Mouse (Mus musculus) olfactory bulb, adult 2 months (tissue): Measurements from ENCODE around the gene Gm11111. TPM values are rescaled to one million over a fixed set of nuclear protein-coding genes. Genes with fewer than 3 reads are reported as not detected.

Source experiments
- H3K27ac ChIP-seq: fragments of 200-500 bp; 2 replicates; pipeline ENCODE4 v1.5.1; 2012; ENCODE audit warnings: low read depth, low read length; ENCODE audit not compliant: insufficient read depth
- H3K4me1 ChIP-seq: fragments of 200-500 bp; 2 replicates; pipeline ENCODE4 v1.6.1; 2012; ENCODE audit warnings: low read length; ENCODE audit not compliant: control insufficient read depth, insufficient read depth
- H3K4me3 ChIP-seq: fragments of 200-500 bp; 2 replicates; pipeline ENCODE4 v1.5.1; 2012; ENCODE audit warnings: mild to moderate bottlenecking, low read depth, low read length, moderate library complexity; ENCODE audit not compliant: insufficient read depth
- CTCF ChIP-seq: fragments of 200-500 bp; IDR thresholded peaks from 2 replicates; pipeline ENCODE4 v1.5.1; 2012; ENCODE audit warnings: low read depth, mild to moderate bottlenecking, low read length, moderate library complexity; ENCODE audit not compliant: insufficient read depth
- POLR2A ChIP-seq: fragments of 200-500 bp; IDR thresholded peaks from 2 replicates; pipeline ENCODE4 v1.6.1; 2012; ENCODE audit warnings: mild to moderate bottlenecking, low read depth, low read length, moderate library complexity; ENCODE audit not compliant: insufficient read depth
- WGBS: fragments of 180-500 bp; shearing (Covaris S2); methylation state at CpG from one replicate; pipeline ENCODE4 v1.1.7; 2018; 5-methylcytosine and 5-hydroxymethylcytosine counted together
- polyA plus RNA-seq: library from polyadenylated mRNA; stranded (reverse); fragments of >200 nt; gene quantifications from 2 replicates; pipeline ENCODE4 v1.2.4, GENCODE M21; 2012; ENCODE audit warnings: low replicate concordance; ENCODE audit not compliant: missing spikeins, insufficient read depth, insufficient read length

Gm11111 gene
- polyA plus RNA-seq, result not detected in 2 replicates

DNA sequence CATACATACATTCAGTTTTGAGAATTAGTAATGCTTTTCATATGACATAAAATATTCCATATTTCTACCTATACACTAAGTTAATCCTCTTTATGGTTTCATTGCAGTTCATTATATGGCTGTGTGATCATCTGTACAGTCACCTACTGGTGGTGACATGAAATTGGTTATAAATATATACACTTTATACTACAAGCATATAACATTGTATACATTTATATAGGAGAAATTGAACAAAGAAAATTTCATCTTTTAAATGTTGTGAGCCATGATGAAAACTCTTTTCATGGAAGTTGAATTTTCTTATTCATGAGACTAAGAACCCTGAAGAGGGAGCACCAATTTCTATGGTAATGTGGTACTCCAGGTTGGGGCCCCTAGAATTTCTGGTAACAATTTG lies at the start of gene Gm11111:
Gene Gm11111 (plus strand): TSS at position 301 of the 400 bp plus-strand sequence.
- Histone ChIP-seq H3K27ac (no peak within 1 kb of the TSS), H3K4me3 (no peak within 1 kb of the TSS), H3K4me1 (no peaks in the 10 kb centered on the region)
- TF ChIP-seq POLR2A, result no peak
- TF ChIP-seq CTCF, result no peak

DNA sequence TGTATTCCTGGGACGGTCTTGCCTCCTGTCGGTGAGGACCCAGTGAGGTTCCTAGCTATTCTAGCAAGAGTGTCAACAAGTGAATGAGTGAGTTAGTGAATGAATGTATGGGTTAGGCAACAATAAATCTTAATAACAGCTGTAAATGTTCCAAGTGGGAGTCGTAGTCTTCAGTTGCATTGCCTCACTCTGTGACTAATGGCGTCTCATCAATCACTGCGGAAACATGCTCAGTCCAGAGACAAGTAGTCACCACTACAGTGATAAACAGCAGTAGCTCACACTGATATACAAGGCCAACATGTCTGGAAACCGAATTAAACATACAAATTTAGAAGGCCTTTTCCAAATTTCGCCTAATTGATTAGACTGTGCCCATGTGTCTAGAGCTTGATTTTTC lies 36.3 kb upstream of the Gm11111 start:
- WGBS, result 90% methylated on average over 7 of the region's 7 CpGs
- no peaks in the 10 kb centered on the region for H3K4me1 ChIP-seq
- TF ChIP-seq POLR2A (no peak), CTCF (no peak)
- no peak overlapping the region for H3K27ac ChIP-seq
- H3K4me3 ChIP-seq, result no peak overlapping the region

DNA sequence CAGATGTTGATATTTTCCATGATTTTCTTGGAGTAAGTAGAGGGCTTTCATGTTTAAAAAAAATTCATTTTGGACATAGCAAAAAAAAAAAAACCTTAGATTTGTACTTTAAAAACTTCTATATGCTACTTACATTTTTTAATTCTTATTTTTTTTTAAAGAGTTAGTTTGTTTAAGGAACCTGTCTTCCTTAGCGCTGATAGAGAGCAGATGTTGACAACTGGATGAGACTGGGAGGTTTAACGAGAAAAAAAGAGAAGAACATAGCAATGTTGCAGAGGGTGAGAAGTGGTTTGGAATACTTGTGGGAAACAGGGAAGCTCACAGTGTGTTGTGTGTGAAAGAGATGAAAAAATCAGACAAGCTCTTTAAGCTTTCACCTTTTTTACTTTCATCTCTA lies 32.4 kb upstream of the Gm11111 start:
- Histone ChIP-seq H3K27ac (no peak overlapping the region), H3K4me1 (no peaks in the 10 kb centered on the region), H3K4me3 (no peak overlapping the region)
- WGBS, result 84% methylated on average over 2 of the region's 2 CpGs
- TF ChIP-seq POLR2A (no peak), CTCF (no peak)

DNA sequence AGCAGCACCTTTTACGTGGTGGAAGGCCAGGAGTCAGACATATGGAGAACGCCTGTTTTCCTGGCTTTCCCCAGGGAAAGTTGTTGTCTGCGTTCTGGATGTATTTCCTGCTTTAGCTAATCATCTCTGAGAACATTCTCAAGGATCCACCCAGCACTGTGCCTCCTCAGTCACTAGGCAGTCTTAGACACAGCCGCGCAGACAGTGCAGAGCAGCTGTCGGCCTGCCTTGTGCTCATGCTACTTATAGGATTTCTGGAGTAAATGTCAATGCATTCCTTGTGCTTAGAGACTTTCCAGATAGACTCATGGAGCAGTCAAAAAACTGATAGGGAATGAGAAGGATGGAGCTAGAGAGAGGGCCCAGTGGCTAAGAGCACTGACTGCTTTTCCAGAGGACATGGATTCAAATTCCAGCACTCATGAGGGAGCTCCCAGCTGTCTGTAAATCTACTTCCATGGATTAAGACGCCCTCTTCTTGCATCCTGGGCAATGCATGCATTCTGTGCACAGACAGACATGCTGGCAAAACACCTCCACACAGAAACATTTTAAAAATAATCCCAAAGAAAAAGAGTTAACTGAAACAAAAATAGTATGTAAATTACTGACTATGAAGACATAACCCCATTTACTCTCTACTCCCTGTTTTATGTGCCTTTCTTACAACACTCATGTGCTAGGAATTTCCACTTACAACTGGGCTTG lies 30.1 kb upstream of the Gm11111 start:
- TF ChIP-seq CTCF (no peak), POLR2A (no peak)
- WGBS, result 88% methylated on average over 7 of the region's 7 CpGs
- Histone ChIP-seq H3K4me3 (no peak overlapping the region), H3K4me1 (no peaks in the 10 kb centered on the region), H3K27ac (no peak overlapping the region)

DNA sequence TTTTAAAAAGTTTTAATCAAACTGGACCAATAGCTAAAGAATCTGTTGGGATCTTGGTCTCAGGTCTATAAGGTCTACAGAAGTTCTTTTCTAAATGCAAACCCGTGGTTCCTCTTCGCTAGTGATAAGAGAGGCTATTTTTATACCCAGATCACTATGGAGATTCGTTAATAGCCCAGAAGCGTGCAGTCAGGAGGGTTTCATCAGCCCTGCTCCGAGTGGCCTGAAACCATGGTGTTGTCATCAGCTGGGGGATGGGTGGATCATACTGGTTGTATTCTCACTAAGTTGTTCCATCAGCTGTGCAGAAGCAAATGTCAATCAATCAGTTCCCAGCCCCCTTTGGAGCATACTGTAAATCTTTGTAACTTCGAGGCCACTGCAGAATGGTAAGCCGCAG lies 29.4 kb upstream of the Gm11111 start:
- H3K4me3 ChIP-seq, result no peak overlapping the region
- H3K4me1 ChIP-seq, result no peaks in the 10 kb centered on the region
- WGBS, result 49% methylated on average over 7 of the region's 7 CpGs
- TF ChIP-seq CTCF (no peak), POLR2A (no peak)
- H3K27ac ChIP-seq, result no peak overlapping the region

DNA sequence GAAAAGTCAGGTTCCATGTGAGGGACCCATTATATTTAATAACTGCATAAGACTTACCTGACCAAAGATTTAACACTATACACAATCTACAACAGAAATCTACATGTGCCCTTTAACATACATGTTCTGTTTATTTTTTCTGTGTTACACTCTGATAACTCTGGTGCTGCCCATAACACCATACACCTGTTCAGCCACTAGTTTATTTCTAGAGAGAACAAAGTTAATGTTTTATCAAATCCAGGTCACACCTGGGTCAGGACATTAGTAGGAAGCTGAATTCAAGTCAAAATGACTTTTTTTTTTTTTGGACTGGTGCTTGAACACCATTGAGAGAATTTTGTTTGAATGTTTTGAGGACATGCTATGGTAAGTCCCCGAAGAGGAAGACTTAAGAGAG lies 28.7 kb upstream of the Gm11111 start:
- no peak for TF ChIP-seq CTCF
- no peak for TF ChIP-seq POLR2A
- 98% methylated on average over 1 of the region's 1 CpGs for WGBS
- no peaks in the 10 kb centered on the region for H3K4me1 ChIP-seq
- no peak overlapping the region for H3K4me3 ChIP-seq
- no peak overlapping the region for H3K27ac ChIP-seq

DNA sequence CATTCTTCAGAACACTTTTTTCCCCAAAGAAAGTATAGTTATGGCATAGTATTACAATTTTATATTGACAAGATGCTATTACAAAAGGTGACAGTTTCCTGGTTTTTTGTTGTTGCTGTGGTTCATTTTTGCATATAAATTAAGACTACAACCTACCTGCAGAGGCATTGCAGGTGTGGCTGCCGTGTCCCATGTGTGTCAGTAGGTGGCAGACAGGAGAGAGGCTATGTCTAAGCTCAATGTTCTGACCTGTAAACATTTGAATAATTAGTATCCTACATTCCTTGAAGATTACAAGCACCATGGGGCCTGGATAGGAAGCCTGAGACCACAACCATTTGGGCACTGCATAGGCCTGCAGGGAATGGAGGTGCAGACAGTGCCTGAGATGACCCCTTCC lies 11.2 kb upstream of the Gm11111 start:
- Histone ChIP-seq H3K27ac (no peak overlapping the region), H3K4me3 (no peak overlapping the region), H3K4me1 (no peaks in the 10 kb centered on the region)
- TF ChIP-seq POLR2A, result no peak
- no peak for TF ChIP-seq CTCF
- WGBS, result 84% methylated on average over 1 of the region's 1 CpGs

DNA sequence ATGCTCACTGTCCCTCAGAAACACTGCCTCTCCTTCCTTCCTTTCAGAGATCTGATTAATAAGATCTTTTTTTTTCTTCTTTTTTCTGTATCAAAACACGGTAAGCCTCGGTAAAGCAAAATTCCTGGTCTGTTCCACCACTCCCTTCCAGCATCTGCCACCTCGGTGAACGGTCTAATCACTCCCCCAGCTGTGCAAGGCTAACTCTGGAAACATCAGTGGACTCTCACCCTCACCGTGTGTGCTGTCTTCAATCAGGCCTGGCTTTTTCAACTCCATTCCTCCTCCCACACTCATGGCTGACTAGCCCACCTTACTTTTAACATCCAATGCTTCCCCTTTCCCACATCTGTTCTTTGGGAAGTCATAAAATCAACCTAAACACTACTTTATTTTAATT lies 2.2 kb upstream of the Gm11111 start:
- TF ChIP-seq CTCF (no peak), POLR2A (no peak)
- 47% methylated on average over 5 of the region's 5 CpGs for WGBS
- Histone ChIP-seq H3K4me1 (no peaks in the 10 kb centered on the region), H3K27ac (no peak overlapping the region), H3K4me3 (no peak overlapping the region)

DNA sequence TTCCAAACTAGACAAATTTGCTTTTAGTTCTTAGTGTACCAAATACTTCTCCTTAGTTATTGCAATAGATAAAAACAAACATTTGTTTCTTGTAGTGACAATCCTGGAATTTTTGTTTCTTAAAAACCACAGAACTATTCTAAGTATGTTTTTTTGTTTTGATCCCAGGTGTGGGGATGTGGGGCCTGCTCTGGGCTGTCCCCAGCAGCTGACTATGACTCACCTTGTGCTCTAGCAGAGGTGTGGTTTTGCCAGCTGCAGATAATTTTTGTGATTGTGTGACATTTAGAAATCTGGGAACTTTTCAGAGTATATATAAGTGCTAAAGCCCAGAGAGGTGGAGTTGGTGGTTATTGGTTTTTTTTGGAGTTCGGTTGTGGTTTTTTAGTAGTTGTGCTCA lies 1.6 kb upstream of the Gm11111 start:
- TF ChIP-seq POLR2A (no peak), CTCF (no peak)
- Histone ChIP-seq H3K27ac (no peak overlapping the region), H3K4me1 (no peaks in the 10 kb centered on the region), H3K4me3 (no peak overlapping the region)
- 75% methylated on average over 1 of the region's 1 CpGs for WGBS
